Mouse (Mus musculus) urinary bladder, postnatal 25 days (tissue): ENCODE measurements around the gene Snd1.

Experiments
- DNase-seq: peaks from one replicate; pipeline ENCODE4 v3.0.0; 2022; ENCODE audit warnings: low spot score

Snd1 gene

DNA sequence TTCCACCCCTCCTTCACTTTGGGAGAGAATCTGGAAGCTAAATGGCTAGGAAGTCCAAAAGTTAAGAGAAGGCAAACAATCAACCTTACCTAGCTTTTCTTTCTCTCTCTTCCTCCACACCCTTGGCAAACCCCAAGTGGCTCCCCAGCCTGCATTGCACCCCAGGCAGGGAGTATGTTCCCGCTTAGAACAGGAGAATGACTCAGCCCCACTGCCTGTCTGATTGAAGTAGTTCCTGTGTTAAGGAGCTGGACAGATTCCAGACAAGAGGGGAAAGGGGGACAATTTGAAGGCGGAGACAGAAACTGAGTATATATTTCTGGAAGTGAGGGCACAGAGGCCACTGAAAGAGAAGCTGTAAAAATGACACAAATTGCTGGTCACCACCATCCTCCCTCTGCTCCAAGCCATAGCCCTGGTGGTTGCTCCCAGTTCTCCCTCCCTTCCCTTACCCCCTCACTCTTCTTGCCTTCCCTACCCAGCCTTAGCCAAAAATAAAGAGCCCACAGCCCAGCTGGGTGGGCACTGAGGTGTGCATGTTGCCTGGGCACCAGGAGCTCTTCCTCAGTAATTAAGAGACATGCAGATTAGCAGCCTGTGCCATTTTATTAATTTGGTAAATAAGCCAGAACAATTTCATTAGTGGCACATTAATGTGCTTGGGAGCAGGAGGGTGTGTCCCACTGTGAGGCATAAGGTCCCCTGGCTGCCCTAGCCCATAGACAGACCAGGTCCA is 392.7 kb downstream of the Snd1 start:
- DNase-seq: no peak

GRCm38 (mm10) chr6:28871725-28872420 is 396.9 kb downstream of the Snd1 start:
- no peak for DNase-seq

GRCm38 (mm10) chr6:28872421-28872795 is 397.5 kb downstream of the Snd1 start:
- DNase-seq: no peak

DNA sequence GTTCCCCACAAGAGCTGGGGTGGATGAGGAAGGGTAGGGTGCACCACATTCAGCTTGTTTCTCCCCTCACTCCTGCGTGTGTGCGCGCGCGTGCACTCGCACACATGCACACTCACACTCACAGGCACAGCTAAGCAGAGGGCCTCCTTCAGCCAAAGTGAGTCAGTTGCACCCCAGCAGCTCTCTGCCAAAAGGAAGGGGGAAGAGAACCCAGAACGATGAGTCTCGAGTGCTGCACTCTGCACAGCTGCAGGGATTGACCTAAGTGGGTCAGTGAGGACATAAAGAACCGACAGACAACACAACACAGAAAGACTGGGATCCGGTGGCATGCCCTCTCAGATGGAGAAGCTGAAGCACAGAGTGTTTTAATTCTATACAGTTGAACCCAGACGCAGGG is 399.1 kb downstream of the Snd1 start:
- no peak for DNase-seq

- no peak for DNase-seq
These were observed 399.8 kb downstream of the Snd1 start for GRCm38 (mm10) chr6:28874759-28875158.

DNA sequence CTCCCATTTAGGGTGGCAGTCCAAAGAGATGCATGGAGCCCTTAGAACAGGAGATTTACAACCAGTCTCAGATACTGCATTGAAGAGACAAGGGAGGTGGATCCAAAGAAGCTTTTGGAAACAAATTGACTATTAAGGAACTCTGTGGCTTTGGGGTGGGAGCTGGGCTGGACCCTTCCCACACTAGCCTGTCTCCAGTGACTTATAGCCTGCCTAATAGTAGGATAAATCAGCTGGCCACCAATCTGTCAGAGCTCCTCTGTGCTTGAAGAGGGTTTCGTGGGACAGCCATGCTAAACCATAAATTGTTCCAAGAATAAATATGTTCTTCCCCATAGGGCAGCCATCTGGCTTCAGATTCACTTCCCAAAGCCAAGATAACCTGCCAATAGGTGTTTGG is 400.4 kb downstream of the Snd1 start:
- no peak for DNase-seq

DNA sequence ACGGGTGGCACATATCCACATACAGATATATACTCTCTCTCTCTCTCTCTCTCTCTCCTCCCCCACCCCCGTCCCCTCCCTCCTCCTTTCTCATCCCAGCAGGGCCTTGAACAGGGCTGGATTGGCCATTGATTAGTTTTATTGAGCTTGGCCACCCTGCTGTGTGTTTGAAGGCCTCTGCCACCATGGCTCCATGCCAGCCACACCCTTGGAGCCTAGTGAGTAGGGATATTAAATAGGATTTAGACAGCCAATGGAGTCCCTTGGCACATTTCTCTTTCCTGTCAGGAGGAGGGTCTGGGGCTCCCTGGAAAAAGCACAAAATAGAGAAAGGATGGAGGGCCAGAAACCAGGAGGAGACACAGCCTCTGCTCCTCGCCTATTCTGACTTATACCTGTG is 401.6 kb downstream of the Snd1 start:
- no peak for DNase-seq

DNA sequence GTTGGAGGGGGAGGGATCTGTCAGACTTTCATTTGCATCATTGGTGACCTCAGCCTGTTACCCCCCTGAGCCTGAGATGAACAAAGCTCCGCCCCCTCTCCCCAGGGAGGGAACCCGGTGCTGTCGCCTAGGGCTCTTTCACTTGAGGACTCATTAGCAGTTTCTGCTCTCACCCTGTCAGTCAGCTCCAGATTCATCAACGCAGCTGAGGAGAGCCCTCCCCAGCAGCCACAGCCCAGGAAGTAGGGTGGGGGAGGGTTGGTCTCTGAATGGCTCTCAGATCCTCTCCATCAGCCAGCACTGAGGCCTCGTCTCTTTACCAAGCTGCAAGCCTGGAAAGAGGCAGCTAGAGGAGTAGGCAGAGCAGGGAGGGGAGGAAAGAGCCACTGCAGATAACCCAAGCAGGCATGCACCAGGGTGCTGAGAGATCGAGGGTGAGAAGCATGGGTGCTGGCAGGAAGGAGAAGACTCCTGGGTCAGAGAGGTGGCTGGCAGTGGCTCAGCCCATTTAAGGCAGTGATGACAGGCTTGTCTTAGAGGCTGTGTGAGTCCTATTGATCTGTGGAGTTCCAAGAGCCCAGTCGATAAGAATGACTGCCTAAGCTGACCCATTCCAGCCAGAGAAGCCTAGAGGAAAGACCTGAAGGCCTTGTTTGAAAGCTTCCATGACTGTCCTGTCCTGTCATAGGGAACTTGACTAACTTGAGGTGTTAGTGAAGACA is 403.2 kb downstream of the Snd1 start:
- no peak for DNase-seq

- no peak for DNase-seq
These were observed 404.4 kb downstream of the Snd1 start for GRCm38 (mm10) chr6:28879315-28879714.

- no peak for DNase-seq
These were observed 406.0 kb downstream of the Snd1 start for GRCm38 (mm10) chr6:28880909-28881308.

- DNase-seq: no peak
These were observed 408.6 kb downstream of the Snd1 start for GRCm38 (mm10) chr6:28883518-28883917.

- DNase-seq: no peak
These were observed 411.9 kb downstream of the Snd1 start for GRCm38 (mm10) chr6:28886724-28887440.

GRCm38 (mm10) chr6:28890426-28890825 is 415.5 kb downstream of the Snd1 start:
- DNase-seq: no peak

DNA sequence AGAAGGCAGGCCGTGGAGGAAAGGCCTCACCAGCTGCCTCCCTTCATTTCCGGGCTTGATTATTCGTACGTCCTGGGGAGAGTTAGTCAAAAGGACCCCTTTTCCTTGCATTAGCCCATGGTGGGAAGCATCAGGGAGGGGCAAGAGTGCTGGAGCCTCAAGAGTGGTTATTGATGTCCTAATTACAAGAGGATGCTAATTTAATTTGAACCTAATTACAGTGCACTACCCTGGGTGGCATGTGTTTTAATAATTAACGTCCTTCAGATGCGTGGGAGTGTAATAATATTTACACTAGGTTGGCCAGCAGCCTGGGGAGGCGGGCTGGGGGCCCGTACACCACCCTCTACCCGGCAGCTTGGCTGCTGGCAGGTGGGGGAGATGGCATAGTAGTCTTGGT is 416.5 kb downstream of the Snd1 start:
- DNase-seq: no peak

GRCm38 (mm10) chr6:28895004-28895515 is 420.1 kb downstream of the Snd1 start:
- no peak for DNase-seq

- no peak for DNase-seq
These were observed 420.8 kb downstream of the Snd1 start for GRCm38 (mm10) chr6:28895726-28896125.

- DNase-seq: no peak
These were observed 421.9 kb downstream of the Snd1 start for GRCm38 (mm10) chr6:28896762-28897320.

GRCm38 (mm10) chr6:28897326-28898085 is 422.6 kb downstream of the Snd1 start:
- DNase-seq: no peak

- DNase-seq: peak; percentile 33
These were observed 423.9 kb downstream of the Snd1 start for GRCm38 (mm10) chr6:28898836-28899235.

- DNase-seq: no peak
These were observed 427.6 kb downstream of the Snd1 start for GRCm38 (mm10) chr6:28902573-28902972.

- no peak for DNase-seq
These were observed 429.5 kb downstream of the Snd1 start for GRCm38 (mm10) chr6:28904417-28904816.
